Mouse (Mus musculus): ENCODE results near the gene BC055324. TPM values are rescaled to one million over a fixed set of nuclear protein-coding genes. Genes with fewer than 3 reads are reported as not detected.

BC055324 gene
- total RNA-seq, 2 experiments from 2014 or later: 0.54 to 0.61 TPM

DNA sequence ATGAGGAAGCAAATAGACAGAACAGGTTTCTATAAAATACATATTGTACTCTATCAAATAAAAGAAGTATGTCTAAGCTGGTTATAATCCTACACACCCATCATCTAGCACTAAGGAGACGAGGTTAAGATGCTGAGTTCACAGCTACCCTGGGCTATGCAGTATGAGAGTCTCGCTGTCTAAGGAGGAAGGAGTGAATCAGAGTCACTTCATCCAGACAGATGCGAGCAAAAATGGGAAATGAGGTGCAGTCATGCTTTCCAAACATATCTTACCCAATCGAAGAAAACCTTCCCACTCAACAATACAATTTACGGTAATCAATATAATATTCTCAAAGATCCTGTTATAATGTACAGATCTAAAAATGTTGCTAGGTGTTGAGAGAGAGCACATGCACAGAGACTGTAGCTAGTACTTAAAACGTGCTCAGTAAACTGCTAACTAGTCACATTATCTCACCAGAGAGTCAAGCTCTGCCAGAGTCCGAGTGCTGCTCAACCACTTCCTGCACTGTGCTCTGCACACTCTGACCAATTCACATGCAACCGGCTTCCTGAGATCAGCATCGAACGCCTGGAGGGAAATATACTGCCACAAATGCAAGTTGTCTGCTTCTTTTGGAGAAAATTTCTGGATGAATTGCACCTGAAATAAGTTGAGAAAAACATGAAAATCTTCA, 30.4 kb downstream of the BC055324 start:
- intact Hi-C loops (cut with DNase I): no loop called here
- DNase-seq: no peak

DNA sequence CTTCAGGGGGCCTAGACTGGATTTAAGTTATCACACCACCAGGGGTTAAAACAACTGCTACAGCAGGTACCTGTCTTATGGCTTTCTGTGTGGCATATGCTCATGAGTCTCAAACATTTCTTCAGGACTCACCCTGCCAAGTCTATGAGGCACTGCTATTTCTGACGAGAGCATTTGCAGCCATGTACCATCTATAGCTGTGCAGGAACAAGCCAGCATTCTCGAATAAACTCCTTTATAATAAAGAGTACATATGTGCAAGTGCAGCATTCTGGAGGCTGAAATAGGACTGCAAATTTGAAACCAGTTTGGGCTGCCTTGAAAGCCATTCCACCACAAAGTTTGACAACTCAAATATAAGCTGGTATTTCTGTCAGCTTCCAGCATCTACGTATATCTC, 36.6 kb downstream of the BC055324 start:
- intact Hi-C loops (cut with DNase I): no loop called here
- DNase-seq: no peak

DNA sequence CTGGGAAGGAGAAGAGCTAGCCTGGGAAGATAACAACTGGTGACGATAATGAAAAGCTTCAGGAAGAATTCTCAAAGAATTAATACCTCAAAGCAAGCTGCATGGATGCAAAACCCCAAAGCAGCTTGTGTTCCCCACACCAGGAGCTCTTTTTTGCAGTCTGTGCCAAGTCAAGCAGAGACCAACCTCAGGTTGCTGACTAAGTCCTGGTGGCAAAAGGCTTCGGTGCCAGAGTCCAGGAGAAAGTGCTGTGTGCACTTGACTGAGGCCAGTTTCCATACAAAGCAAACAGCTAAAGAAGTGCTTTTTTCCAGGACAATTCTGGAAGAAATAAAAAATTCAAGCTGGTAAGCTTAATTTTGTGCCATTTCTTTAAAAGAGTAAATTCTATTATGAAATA, 41.2 kb downstream of the BC055324 start:
- DNase-seq: no peak
- intact Hi-C loops (cut with DNase I): no loop called here

DNA sequence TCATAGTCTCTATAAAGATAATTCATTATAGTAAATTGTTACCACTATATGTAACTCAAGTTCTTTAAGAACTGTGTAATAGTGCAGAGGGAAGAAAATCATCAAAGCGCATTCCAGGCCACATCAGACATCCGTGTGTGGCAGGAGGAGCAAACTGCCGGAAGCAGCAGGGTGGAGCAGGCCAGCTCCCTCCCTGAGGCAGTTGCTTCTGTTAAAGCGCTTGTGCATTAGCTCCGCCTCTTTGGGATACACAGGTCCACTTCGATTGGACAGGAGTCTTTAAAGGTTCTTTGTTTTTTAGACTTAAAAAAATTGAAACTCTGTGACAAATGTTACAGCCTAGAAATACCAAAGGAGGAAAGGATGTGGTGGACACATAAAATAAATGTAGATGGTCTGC, 52.5 kb downstream of the BC055324 start:
- intact Hi-C loops (cut with DNase I): no loop called here
- DNase-seq: no peak

DNA sequence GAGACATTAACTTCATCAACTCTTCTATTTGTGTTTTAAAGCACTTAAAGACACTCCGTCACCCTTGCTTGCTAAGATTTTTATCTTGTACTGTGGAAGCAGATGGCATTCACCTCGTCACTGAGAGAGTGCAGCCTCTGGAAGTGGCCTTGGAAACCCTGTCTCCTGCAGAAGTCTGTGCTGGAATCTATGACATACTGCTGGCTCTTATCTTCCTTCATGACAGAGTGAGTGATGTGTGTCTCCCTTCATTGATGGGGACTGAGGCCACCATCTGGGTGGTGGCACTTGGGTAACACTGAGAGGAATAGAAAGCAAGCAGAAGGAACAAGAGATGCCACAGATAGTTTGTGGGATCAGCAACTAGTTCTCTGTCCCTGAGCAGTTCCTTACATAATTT, 60.0 kb downstream of the BC055324 start:
- intact Hi-C loops (cut with DNase I): loop anchor here (5.0 kb wide), 1 partner anchor 58 kb away; the partner anchor contains the start of genes BC055324 and Mettl18
- no peak for DNase-seq

DNA sequence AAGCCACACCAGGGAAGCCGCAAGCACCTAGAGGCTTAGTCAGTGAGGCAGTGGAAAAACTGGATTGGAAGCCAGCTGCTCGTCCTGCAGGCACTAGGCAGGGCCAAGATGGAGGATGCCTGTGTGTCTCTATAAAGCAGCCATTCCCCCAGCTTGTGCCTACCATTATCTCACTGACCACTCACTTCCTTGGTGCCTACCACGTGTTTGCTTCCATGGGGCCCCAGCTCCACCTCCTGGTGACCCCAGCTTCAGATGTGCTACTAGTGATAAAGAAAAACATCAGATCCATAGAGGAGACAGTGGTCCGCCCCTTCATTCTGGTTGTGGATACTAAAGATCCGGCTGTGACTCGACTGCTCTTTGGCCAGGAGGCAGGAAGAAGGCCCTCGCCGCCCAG, 62.8 kb downstream of the BC055324 start:
- intact Hi-C loops (cut with DNase I): loop anchor here (5.0 kb wide), 1 partner anchor 60 kb away; the partner anchor contains the start of genes BC055324 and Mettl18
- no peak for DNase-seq

DNA sequence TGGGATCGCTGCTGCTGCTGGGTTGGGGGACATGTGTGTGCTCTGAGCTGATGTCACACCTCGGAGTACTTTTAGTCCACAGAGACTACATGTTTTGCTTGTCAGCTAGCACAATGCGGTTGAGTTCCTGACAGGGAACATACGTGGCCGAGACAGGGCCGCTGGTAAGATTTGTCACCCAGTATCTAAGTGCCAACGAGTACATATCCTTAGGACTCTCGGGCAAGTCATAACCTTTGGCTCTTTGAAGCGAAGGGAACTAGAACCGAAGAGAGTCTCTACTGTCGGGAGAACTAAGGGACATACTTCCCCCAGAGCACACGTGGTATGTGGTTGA, 64.2 kb downstream of the BC055324 start:
- DNase-seq: no peak
- intact Hi-C loops (cut with DNase I): loop anchor here (5.0 kb wide), 1 partner anchor 62 kb away; the partner anchor contains the start of genes BC055324 and Mettl18

DNA sequence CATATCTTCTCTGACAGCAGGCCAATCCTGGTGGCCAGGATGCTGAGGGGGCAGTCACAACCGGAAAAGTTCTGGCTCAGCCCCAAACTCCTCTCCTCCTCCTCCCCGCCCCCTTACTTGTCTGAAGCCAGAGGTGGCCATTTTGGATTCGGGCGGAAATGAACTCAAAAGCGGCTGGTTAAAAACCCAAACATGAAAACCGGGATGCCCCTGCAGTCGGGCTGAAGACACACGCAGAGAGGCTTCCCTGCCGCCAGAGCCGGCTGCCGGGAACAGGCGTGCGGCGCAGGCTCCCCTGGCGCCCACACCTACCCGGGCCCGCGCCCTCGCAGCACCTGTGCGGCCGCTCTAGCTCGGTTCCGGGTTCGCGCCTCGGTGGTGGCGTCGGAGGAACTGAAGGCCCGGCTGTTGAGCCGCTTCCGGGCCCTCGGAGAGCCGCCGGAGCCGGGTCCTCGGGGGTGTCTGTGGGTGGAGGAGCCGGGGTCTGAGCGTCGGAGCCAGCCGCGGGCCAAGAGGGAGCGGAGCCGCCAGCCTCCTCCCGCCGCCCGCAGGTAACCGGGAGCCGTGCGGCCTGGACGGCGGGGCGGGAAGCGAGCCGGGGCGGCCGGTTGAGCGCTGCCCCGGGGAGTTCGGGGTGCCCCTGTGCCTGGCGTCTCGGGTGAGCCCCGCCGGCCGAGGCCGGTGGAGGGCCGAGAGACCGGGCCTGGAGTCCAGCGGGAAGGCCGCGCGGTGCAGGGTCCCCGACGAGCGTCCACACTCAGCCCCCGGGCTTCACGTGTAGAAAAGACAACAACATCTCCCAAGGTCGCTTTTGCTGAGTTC, 64.7 kb downstream of the BC055324 start:
- intact Hi-C loops (cut with DNase I): loop anchor here (5.0 kb wide), 2 partner anchors 62 to 1383 kb away; partner anchors contain the start of genes BC055324, Mettl13 and Mettl18
- DNase-seq: peak; percentile 90 to 93

DNA sequence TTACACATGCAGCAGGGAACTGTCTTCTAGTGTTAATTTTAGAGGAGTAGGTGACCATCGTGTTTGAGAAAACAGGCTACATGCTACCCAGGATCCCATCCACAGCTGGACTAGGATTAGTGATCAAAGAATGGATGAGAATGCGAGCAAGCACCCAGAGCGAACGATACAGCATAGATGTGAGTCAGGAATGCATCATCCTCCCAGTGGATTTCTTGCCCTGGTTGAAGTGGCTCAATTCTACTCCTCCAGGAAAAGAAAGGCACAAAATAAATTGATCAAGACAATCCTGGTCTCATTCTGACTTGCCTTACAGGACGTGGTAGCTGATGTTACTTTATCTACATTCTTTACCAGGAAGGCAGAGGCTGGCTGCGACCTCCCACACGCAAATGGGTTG, 65.8 kb downstream of the BC055324 start, which contains the start of gene Scyl3:
Gene Scyl3, plus strand, starts transcription at position 255 of the 400 bp plus-strand sequence.
- no peak for DNase-seq
- intact Hi-C loops (cut with DNase I): loop anchor here (5.0 kb wide), 1 partner anchor 1382 kb away; the partner anchor contains the start of gene Mettl13

DNA sequence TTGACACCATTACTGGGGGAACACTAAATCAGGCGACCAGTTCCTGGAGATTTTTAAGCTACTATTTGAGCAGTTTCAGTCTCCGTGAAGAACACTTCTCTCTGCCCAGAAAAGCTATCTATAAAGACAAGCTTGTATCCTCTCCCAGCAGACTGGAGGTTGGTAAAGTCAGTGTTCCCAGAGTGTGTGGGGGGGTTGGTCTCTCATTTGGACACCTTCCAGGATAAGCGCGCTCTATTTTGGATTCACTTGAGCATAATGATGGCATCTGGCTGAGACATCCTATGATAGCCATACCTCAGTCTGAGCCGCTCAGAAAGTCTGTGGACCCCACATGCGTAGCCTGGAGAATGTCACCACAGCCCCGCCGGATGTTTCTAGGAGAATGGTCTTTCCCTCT, 70.5 kb downstream of the BC055324 start:
- no peak for DNase-seq
- intact Hi-C loops (cut with DNase I): no loop called here

DNA sequence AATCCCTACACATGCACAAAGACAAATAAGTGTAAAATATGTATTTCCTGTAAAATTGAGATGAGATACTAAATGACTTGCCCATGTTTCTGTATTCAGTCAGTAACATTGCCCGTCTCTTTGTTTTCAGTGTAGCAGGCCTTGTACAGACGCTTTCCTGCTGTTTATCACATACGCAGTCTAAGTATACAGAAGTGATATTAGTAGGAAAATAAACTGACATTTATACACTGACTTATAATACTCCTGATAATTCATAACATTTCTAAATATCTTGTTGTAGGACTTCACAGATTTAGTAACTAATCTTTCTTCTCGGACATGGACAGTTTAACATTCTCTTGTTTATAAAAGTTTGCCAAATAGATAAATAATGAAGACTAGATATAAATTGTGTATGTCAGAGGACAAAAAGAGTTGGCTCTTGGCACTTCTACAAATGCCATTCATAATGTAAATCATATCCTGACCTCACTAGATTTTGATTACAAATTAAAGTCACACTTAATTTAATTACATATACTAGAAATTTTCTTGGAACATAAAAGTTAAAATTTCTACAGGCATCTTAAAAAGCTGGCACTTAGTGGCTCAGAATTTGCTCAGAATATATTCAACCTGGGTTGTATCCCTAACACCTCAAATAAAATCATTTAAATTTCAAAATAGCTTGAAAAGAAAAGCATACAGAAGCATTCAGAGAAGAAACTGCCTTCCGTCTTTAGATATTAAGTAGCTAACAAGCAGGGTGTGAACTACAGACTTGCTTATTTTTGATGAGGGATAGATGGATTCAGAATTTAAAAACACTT, 77.0 kb downstream of the BC055324 start:
- intact Hi-C loops (cut with DNase I): no loop called here
- DNase-seq: no peak

DNA sequence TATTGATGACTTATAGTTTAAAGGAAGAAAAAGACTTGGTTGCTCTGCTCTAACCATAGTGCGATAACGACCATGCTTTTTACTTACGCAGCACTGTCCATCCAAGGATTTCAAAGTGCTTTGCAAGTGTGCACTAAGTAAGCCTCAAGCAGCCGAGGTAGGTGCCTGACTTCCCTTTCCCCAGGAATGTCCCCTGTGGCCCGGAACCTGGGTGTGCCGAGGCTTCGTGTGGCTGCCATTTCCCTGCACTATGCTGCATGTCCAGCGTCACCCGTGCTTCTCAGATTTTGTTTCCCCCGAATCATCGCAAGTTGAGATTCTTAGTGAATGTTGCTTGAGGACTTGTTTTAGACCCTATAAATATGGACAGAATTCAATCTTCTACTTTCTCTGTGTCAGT, 82.6 kb downstream of the BC055324 start:
- intact Hi-C loops (cut with DNase I): loop anchor here (2.0 kb wide), 1 partner anchor 821 kb away; no protein-coding TSS in a partner anchor
- DNase-seq: no peak

DNA sequence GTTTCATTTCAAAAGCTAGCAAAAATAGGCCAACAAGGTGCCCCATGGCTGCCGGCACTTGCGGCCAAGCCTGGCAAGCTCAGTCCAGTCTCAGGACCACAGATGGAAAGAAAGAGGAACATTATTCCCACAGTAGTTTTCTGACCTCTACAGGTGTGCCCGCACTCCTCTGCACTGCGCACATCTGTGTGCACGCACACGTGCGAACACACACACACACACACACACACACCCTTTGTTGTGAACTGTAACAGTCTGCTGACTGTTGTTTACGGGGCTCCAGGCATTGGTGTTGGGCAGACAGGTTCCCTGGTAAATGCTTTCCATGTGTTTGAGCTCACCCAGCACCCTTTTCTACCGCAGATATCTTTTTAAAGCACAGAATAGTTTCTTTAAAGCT, 83.8 kb downstream of the BC055324 start:
- intact Hi-C loops (cut with DNase I): loop anchor here (1.0 to 2.0 kb wide), 3 partner anchors 76 to 820 kb away; no protein-coding TSS in a partner anchor
- no peak for DNase-seq

DNA sequence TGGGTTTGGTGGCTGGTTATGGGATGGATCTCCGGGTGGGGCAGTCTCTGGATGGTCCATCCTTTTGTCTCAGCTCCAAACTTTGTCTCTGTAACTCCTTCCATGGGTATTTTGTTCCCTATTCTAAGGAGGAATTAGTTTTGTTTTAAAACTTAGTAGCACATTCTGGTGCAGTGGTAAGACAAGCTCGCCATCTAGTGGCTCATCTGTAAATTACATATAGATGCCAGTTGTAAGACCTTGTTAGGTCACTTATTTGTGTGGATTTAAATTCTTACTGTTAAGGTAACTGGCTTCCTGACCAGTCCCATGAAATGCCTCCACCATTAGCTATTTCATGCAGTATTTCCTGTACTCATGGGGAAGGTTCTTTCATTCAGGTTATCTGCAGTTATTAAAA, 84.3 kb downstream of the BC055324 start:
- peak; percentile 16 to 25 for DNase-seq
- intact Hi-C loops (cut with DNase I): loop anchor here (1.0 to 2.0 kb wide), 3 partner anchors 76 to 820 kb away; no protein-coding TSS in a partner anchor

DNA sequence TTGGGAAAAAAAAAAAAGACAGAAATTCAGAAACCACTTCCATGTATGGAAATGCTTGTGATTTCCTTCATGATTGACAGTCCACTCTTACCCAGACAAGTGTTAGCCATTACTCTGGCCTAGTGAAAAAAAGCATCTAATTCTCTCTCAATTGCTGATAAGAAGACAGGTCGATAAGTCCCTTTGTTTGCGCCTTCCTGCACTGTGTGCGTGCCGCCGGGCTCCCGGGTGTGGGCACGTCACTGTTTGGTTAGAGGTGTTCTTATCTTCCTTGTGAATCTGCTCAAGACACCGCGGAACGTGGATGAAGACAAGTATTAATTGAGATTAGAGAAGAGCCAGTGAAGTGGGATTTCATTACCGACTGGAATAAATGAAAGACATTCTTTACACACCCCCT, 86.2 kb downstream of the BC055324 start:
- no peak for DNase-seq
- intact Hi-C loops (cut with DNase I): no loop called here

DNA sequence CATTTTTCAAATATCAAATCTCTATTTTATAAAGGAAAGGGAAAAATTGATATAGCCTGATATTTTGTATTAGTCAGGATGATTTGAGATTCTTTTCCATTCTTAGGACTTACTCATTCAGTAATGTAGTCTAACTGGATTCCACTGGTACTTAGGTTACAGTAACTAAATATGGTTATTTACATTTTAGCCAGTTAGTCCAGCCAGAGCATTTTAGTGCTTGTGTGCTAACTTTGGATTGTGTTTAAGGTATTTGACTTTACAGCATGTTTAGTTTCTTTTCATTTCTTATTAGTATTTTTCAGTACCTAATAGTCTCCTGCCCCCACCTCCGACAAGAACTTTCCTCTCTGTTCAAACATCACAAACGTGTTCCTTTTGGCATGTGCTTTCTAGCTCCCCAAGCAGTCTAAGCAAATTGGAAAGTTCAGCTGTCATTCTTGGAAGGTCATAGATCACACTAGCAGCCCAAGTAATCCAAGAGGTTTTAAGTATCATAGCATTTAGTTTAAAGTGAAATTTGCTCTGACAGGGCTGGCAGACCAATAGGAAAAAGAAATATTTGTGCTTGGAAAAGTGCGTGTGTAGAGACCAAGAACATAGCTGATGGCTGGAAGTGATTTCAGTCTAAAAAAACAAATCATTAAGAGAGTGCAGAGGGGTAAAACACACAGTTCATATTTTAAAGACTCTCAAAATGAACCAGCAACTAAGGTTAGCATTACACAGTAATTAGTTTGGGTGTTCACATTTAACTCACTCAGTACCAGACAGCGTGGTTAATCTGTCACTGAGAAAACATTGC, 87.4 kb downstream of the BC055324 start:
- DNase-seq: no peak
- intact Hi-C loops (cut with DNase I): no loop called here

DNA sequence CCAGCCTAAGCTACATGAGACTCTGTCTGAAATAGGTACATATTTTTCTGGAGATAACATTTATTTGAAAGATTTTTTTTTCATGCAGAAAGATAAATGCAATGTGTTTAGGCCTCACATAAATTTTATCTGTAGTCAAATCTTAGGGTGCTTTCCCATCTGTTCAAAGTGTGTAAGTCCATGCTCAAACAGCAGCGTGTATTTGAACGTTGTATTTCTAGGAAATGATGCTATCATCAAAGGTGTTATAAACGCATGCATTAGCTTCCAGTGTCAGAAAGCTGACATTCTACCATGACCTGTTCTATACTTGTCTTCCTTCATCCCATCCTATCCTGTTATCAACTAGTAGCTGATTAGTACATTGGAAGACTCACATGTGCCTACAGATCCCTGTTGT, 91.2 kb downstream of the BC055324 start:
- DNase-seq: no peak
- intact Hi-C loops (cut with DNase I): no loop called here

DNA sequence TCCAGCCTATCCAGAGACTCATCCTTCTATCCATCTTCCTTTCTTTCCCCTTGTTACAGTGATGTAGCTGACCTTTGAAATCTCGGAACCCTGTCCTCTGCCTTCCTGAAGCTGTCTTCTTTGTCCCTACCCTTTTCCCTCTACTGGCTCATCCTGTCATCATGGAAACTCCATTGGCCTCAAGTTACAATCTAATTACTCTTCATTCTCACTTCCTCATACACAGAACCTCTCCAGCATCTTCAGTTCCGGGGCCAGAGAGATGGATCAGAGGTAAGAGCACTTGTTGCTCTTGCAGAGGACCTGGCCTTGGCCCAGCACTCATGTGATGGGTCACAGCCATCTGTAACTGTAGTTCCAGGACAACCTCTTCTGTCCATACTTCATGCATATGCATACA, 94.4 kb downstream of the BC055324 start:
- no peak for DNase-seq
- intact Hi-C loops (cut with DNase I): no loop called here

DNA sequence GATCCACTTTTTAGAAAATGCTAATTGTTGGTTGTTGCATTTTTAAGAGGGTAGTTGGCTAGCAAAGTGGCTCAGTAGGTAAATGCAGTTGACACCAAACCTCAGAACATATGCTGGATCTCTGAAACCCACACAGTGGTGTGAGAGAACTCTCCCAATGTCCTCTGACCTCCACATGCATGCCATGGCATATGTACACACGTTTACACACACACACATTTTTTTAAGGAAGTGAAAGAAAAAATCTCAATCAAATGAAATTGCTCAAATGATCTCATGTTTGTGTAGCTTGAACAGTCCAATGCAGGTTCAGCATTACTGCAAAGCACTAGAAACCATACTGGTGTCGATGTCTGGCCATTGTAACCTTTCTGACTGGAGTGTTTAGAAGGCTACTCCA, 95.0 kb downstream of the BC055324 start:
- DNase-seq: no peak
- intact Hi-C loops (cut with DNase I): no loop called here

DNA sequence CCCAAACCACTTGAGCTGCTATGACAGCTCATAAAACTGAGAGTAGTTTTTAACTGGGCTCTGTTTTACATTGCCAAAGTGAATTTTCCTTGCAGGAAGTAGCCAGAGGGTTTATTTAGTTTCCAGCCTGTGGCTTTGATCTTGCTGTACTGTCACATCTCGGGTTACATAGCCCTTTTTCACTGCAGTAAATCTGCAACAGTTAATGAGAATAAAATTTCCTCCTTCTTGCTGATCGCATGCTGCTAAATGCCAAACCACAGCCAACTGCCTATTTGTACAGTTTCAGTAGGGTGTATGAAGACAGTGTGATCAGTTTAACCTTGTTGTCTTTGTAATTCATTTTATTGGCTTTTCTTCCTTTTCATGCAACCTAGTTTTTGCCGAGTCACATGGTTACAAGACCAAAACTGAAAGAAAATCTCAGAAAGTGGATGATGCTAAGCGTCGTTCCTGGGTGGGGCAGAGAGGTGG, 96.3 kb downstream of the BC055324 start:
- DNase-seq: no peak
- intact Hi-C loops (cut with DNase I): no loop called here
